Mouse (Mus musculus): Measurements from ENCODE around the gene Edem3. TPM values are rescaled to one million over a fixed set of nuclear protein-coding genes. Genes with fewer than 3 reads are reported as not detected.

The Edem3 gene
- 1.7 and 1.9 TPM in 2 replicates for polyA plus RNA-seq (2012; rRNA removed)

GRCm38 (mm10) chr1:151754881-151755659, at the start of gene Edem3:
TSS of gene Edem3 (plus strand) at chr1:151755371.

Other genes with a start within 250 kb of the Edem3 start
- 4.1 and 6.7 TPM in 2 replicates for gene Fam129a, start 184.2 kb upstream of the Edem3 start, polyA plus RNA-seq (2012; rRNA removed)

All from stomach, adult 2 months (tissue).